Mouse (Mus musculus): ENCODE measurements around the gene Gm17631. TPM values are rescaled to one million over a fixed set of nuclear protein-coding genes. Genes with fewer than 3 reads are reported as not detected.
"Not testable (repeated sequence)": the region's sequence is repeated elsewhere in the genome, so short reads cannot be mapped to it uniquely, and the experiment has no call there.

The Gm17631 gene
- not detected in 2 replicates for polyA plus RNA-seq (2014; fragmentation: Nextera tagmentation; extraction: Ambion mirVana)

DNA sequence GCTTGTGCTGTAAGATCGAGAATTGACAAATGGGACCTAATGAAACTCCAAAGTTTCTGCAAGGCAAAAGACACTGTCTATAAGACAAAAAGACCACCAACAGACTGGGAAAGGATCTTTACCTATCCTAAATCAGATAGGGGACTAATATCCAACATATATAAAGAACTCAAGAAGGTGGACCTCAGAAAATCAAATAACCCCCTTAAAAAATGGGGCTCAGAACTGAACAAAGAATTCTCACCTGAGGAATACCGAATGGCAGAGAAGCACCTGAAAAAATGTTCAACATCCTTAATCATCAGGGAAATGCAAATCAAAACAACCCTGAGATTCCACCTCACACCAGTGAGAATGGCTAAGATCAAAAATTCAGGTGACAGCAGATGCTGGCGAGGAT is at the start of gene Gm17631:
Gene Gm17631 (plus strand): TSS at position 301 of the 400 bp plus-strand sequence.
- not testable (repeated sequence) for H3K4me3 ChIP-seq (ENCODE audit: low read depth, low read length); H3K9ac ChIP-seq (ENCODE audit: low read length); H3K4me2 ChIP-seq (ENCODE audit: low read depth); H3K36me3 ChIP-seq (ENCODE audit: control insufficient read depth, insufficient read depth, low read length); H3K4me1 ChIP-seq (ENCODE audit: control insufficient read depth, insufficient read depth, low read length); H3K9me3 ChIP-seq (ENCODE audit: control insufficient read depth, low read length); H3K27me3 ChIP-seq (ENCODE audit: control insufficient read depth, insufficient read depth, low read length); DNase-seq (ENCODE audit: low spot score); H3K27ac ChIP-seq (ENCODE audit: low read depth, low read length); ATAC-seq (ENCODE audit: insufficient read depth, low FRiP score, low TSS enrichment)
- no CpG with 5 or more reads among the region's 3 CpGs for WGBS

DNA sequence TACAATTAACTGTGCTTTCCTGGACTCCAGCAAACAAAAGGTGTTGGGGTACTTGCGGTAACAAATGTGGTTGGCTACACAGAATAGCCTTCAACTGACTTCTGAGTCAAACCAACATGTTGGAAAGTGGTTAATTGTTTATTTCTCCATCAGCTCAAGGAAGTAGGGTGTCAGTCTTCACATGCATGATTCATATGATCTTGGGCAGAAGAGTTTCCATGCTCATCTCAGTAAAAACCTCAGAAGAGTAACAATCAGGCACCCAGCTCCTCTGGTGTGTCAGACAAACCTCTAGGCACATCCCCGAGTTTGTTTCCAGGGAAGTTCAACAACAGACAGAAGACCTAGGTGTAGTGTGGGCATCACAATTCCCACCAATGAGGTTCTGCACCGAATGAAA is 44.7 kb upstream of the Gm17631 start:
- no peaks in the 10 kb centered on the region for H3K4me1 ChIP-seq (ENCODE audit: control insufficient read depth, insufficient read depth, low read length)
- no peaks in the 10 kb centered on the region for H3K27me3 ChIP-seq (ENCODE audit: control insufficient read depth, insufficient read depth, low read length)
- H3K9ac ChIP-seq (ENCODE audit: low read length): no peak overlapping the region
- H3K27ac ChIP-seq (ENCODE audit: low read depth, low read length): no peak overlapping the region
- no peak overlapping the region for H3K4me2 ChIP-seq (ENCODE audit: low read depth)
- H3K9me3 ChIP-seq (ENCODE audit: control insufficient read depth, low read length): no peaks in the 10 kb centered on the region; the same call in 1 of the 2 replicates
- whole genome bisulfite sequencing: 67% methylated on average over 3 of the region's 3 CpGs
- no peak overlapping the region for H3K4me3 ChIP-seq (ENCODE audit: low read depth, low read length)
- DNase-seq (ENCODE audit: low spot score) (no peak), ATAC-seq (ENCODE audit: insufficient read depth, low FRiP score, low TSS enrichment) (no peak)
- H3K36me3 ChIP-seq (ENCODE audit: control insufficient read depth, insufficient read depth, low read length): no peaks in the 10 kb centered on the region

GRCm38 (mm10) chr6:129824004-129824403 is 38.4 kb upstream of the Gm17631 start:
- no peak for DNase-seq (ENCODE audit: low spot score)
- H3K27ac ChIP-seq (ENCODE audit: low read depth, low read length): no peak overlapping the region
- no peak overlapping the region for H3K4me2 ChIP-seq (ENCODE audit: low read depth)
- H3K36me3 ChIP-seq (ENCODE audit: control insufficient read depth, insufficient read depth, low read length): no peaks in the 10 kb centered on the region
- WGBS: 90% methylated on average over 1 of the region's 1 CpGs
- no peak for ATAC-seq (ENCODE audit: insufficient read depth, low FRiP score, low TSS enrichment)
- H3K4me3 ChIP-seq (ENCODE audit: low read depth, low read length): no peak overlapping the region
- H3K9me3 ChIP-seq (ENCODE audit: control insufficient read depth, low read length): no peaks in the 10 kb centered on the region
- H3K9ac ChIP-seq (ENCODE audit: low read length): no peak overlapping the region
- H3K27me3 ChIP-seq (ENCODE audit: control insufficient read depth, insufficient read depth, low read length): no peaks in the 10 kb centered on the region
- no peaks in the 10 kb centered on the region for H3K4me1 ChIP-seq (ENCODE audit: control insufficient read depth, insufficient read depth, low read length)

DNA sequence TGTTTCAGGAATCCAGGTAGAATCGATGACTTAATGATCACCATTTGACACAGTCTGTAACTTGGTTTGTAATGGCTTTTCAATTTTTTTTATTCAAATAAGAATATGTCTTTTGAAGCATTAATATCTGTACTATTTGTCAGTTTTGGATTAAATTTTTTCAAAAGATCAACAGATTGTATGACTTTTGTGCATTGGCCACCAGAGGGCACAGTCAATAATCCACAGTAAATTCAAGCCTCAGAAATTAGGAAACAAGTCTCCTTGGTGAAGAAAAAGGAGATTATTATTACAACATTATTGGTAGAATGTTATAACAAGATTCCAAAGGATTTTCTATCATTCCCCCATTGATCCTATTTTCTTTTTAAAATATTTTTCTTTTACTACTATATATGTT is 36.9 kb upstream of the Gm17631 start:
- Histone ChIP-seq H3K4me1 (ENCODE audit: control insufficient read depth, insufficient read depth, low read length) (no peaks in the 10 kb centered on the region), H3K4me2 (ENCODE audit: low read depth) (no peak overlapping the region), H3K4me3 (ENCODE audit: low read depth, low read length) (no peak overlapping the region), H3K9me3 (ENCODE audit: control insufficient read depth, low read length) (no peaks in the 10 kb centered on the region), H3K9ac (ENCODE audit: low read length) (no peak overlapping the region), H3K36me3 (ENCODE audit: control insufficient read depth, insufficient read depth, low read length) (no peaks in the 10 kb centered on the region), H3K27me3 (ENCODE audit: control insufficient read depth, insufficient read depth, low read length) (no peaks in the 10 kb centered on the region), H3K27ac (ENCODE audit: low read depth, low read length) (no peak overlapping the region)
- DNase-seq (ENCODE audit: low spot score) (no peak), ATAC-seq (ENCODE audit: insufficient read depth, low FRiP score, low TSS enrichment) (no peak)
- 83% methylated on average over 1 of the region's 1 CpGs for WGBS

DNA sequence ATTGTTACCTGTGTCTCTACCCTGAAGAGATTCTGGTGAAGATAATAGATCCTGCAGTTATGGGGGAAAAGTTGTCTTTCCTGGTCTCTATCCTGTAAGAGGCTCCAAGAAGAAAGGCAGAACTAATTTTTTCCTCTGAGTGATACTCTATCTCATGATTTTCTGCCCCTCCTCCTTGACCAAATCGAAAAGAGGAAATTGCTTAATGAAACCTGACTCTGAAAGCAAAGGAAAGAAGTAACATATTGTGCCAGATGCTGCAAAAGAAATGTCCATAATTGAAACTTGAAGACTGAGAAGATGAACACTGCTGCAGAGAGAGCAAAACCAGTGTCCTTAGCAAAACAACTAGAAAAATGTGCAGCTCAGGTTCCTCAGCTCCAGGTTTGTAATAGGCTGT is 14.1 kb downstream of the Gm17631 start, which contains the start of gene Klra17:
Gene Klra17 (minus strand): TSS at position 124 of the 400 bp plus-strand sequence.
- no peaks in the 10 kb centered on the region for H3K9me3 ChIP-seq (ENCODE audit: control insufficient read depth, low read length)
- ATAC-seq (ENCODE audit: insufficient read depth, low FRiP score, low TSS enrichment) (no peak), DNase-seq (ENCODE audit: low spot score) (no peak)
- H3K9ac ChIP-seq (ENCODE audit: low read length): no peak within 1 kb of the TSS
- H3K4me1 ChIP-seq (ENCODE audit: control insufficient read depth, insufficient read depth, low read length): no peaks in the 10 kb centered on the region
- H3K27ac ChIP-seq (ENCODE audit: low read depth, low read length): no peak within 1 kb of the TSS
- WGBS: 72% methylated on average over 1 of the region's 1 CpGs
- no peak within 1 kb of the TSS for H3K4me3 ChIP-seq (ENCODE audit: low read depth, low read length)
- H3K4me2 ChIP-seq (ENCODE audit: low read depth): no peak within 1 kb of the TSS
- H3K27me3 ChIP-seq (ENCODE audit: control insufficient read depth, insufficient read depth, low read length): no peaks in the 10 kb centered on the region
- no peaks in the 10 kb centered on the region for H3K36me3 ChIP-seq (ENCODE audit: control insufficient read depth, insufficient read depth, low read length)

DNA sequence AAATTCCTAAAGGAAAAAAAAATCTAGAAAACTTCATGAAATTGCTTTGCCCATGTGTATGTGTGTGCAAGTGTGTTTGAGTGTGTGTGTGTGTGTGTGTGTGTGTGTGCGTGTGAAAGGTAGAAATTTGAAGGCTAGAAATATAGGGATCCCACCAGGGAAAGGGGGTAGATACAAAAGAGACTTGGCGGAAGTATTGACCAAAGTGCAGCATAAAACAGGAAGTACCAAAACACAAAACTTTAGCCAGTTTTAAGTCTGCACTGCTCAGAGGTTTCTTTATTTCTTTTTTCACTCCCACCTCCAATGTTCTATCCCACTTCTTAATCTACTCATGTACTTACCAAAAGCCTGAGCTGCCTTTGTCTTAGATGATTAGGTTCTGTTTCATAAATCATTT is 20.1 kb downstream of the Gm17631 start:
- Histone ChIP-seq H3K4me1 (ENCODE audit: control insufficient read depth, insufficient read depth, low read length) (no peaks in the 10 kb centered on the region), H3K4me3 (ENCODE audit: low read depth, low read length) (no peak overlapping the region), H3K36me3 (ENCODE audit: control insufficient read depth, insufficient read depth, low read length) (no peaks in the 10 kb centered on the region), H3K9ac (ENCODE audit: low read length) (no peak overlapping the region), H3K9me3 (ENCODE audit: control insufficient read depth, low read length) (0 out of 2 replicates have a peak, but pooled peaks cover 3% of the 10 kb centered on the region), H3K4me2 (ENCODE audit: low read depth) (no peak overlapping the region), H3K27ac (ENCODE audit: low read depth, low read length) (no peak overlapping the region), H3K27me3 (ENCODE audit: control insufficient read depth, insufficient read depth, low read length) (no peaks in the 10 kb centered on the region)
- no peak for DNase-seq (ENCODE audit: low spot score)
- 90% methylated on average over 2 of the region's 2 CpGs for WGBS
- ATAC-seq (ENCODE audit: insufficient read depth, low FRiP score, low TSS enrichment): no peak

Other genes starting within 250 kb of the Gm17631 start
- 0.07 and 0.12 TPM in 2 replicates for gene Klrk1, start 238.8 kb upstream of the Gm17631 start, polyA plus RNA-seq (2014; fragmentation: Nextera tagmentation; extraction: Ambion mirVana)
- not detected in 2 replicates for gene Klrc3, start 219.3 kb upstream of the Gm17631 start, polyA plus RNA-seq (2014; fragmentation: Nextera tagmentation; extraction: Ambion mirVana)
- not detected in 2 replicates for gene Klrc2, start 202.0 kb upstream of the Gm17631 start, polyA plus RNA-seq (2014; fragmentation: Nextera tagmentation; extraction: Ambion mirVana)
- not detected in 2 replicates for gene Klrc1, start 183.7 kb upstream of the Gm17631 start, polyA plus RNA-seq (2014; fragmentation: Nextera tagmentation; extraction: Ambion mirVana)
- gene Klri1, start 145.5 kb upstream of the Gm17631 start, polyA plus RNA-seq (2014; fragmentation: Nextera tagmentation; extraction: Ambion mirVana): not detected in 2 replicates
- not detected in 2 replicates for gene Klri2, start 122.2 kb upstream of the Gm17631 start, polyA plus RNA-seq (2014; fragmentation: Nextera tagmentation; extraction: Ambion mirVana)
- not detected in 2 replicates for gene Gm156, start 78.4 kb upstream of the Gm17631 start, polyA plus RNA-seq (2014; fragmentation: Nextera tagmentation; extraction: Ambion mirVana)
- gene Klra17, start 14.0 kb downstream of the Gm17631 start, polyA plus RNA-seq (2014; fragmentation: Nextera tagmentation; extraction: Ambion mirVana): not detected in 2 replicates
- not detected in 2 replicates for gene Klra5, start 55.0 kb downstream of the Gm17631 start, polyA plus RNA-seq (2014; fragmentation: Nextera tagmentation; extraction: Ambion mirVana)
- not detected in 2 replicates for gene Klra6, start 164.3 kb downstream of the Gm17631 start, polyA plus RNA-seq (2014; fragmentation: Nextera tagmentation; extraction: Ambion mirVana)
- gene Klra4, start 204.6 kb downstream of the Gm17631 start, polyA plus RNA-seq (2014; fragmentation: Nextera tagmentation; extraction: Ambion mirVana): not detected in 2 replicates

Measured in neural tube, embryonic 11.5 days (tissue).